Mouse (Mus musculus) gastrocnemius, postnatal 10 days (tissue): ENCODE measurements at regions not wholly inside any gene's neighbourhood (a gene's known extent, or its start where the extent isn't known, plus 50 kb on each side); places are given as distances from the start of the nearest gene placed in this dataset.

ENCODE experiments used
- DNase-seq: peaks from one replicate; pipeline ENCODE4 v3.0.0; 2021; ENCODE audit warnings: mixed read lengths

DNA sequence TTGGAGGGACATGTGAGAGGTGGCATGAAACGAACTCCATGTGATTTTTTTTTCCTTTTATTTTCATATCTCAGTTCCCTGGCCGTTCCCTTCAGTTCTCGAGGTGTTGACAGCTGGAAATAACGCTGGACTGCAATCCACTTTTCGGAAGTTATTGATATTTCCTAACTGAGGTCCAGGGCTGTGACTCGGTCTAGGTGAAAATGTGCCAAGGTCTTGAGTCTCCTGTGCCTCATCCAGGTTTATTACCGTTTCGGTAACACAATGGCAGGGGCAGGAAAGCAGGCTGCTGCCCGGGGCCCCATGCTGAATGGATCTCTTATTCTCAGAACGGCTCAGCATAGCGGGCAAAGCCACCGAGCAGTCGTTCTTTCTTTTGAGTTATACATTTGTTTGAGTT, 844.7 kb upstream of the Car8 start:
- DNase-seq, result no peak

DNA sequence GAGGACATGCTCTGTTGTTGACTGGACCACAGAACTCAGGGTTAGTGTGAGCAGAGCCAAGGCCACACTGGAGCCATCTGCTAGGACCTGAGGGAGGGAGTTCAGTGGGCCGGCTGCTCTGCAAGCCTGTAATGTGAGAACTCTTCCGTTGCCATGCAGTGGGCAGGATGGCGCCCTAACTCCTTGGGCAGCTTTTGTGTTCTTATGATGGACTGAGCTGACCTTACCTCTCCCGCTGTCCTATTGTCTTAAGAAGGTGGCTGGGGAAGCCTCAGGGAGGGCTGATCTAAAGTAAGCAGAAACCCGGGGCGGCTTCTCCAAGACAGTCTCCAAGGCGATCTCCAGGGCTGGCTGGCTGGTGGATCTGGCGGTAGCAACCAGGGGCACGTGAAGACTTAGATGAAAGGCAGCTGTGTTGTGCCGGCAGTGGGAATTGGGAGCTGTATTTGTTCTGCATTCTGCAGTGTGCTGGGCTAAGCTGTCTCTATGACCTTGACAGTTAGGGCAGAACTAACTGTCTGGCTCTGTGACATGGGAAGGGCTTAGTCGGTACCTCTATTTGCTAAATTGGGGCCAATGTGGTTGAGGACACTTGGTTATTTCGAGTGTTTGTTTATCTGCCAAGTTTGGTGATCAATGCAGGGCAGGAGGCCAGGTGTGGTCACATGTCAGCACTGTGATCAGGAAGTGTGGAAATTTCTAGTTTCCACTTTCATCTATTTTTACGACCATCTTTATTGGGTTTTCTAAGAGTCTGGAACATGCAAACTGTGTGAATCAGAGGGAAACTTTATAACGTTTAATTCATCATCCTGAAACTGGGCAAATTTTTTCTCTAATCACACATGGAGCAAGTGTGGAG, 843.1 kb upstream of the Car8 start:
- DNase-seq, result no peak

DNA sequence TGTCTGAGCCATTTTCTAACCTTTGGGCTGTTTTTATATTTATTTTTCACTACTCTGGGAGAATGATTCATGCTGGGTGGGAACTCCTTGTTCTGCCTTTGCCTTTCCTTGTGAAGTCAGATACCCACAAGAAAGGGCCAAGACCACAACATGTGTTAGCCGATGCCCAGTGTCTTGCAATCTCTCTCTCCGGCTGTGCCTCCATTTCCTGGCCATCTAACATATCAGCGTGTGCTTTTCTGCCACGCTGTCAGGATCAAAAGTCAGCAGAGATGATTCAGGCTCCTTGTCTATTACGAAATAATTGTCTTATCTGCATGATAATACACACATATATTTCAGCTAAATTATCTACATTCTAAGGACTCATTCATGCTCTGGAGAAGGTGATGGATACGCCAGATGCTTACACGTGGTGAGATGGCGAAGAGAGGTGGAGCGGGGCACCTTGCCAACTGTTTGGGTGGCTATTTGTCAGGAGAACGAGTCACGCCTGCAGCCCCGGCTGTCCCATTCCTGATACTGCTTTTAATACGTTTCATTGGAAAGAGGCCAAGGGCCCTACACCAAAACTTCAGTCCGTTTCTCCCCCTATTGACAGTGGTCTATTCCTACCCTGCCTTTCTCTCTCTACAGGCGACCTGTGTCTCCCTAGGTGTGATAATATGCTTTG, 842.1 kb upstream of the Car8 start:
- DNase-seq, result peak; percentile 34

DNA sequence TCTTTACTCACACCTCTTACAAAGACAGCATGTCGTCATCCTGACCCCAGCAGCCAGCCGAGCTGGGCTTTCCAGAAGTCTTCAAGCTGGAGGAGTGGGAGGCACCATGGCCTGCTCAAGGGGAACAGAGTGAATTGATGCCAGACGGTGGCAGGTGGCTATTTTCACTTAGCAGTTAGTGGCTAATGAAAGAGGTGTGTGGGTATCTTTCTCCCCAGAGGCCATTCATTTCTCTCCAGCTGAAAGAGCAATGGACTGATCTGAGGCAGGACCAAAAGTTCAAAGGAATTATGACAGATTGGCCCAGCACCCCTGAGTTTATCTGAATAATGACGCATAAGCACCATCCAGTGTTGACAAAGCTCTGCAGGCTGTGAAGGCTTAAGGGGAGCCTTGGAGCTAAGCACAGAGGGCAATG, 841.0 kb upstream of the Car8 start:
- no peak for DNase-seq

DNA sequence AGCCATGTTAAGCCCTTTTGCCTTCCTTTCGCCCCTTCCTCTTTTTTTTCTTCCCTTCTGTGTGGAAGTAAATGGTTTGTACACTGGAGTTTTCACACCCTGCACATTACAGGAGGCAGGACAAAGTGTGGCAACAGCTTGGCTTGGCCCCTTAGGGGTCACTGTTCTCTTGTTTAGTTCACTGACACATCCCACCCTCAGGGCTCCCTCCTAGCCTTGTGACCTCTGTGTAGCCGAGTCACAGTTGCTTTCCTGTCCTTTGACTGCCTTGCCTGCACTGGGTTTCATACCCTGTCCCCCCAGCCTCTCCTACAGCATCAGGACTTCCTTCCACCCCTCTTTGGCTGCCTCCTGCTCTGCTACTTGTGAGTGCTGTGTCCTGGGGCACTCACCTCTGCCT, 835.6 kb upstream of the Car8 start:
- DNase-seq, result no peak

DNA sequence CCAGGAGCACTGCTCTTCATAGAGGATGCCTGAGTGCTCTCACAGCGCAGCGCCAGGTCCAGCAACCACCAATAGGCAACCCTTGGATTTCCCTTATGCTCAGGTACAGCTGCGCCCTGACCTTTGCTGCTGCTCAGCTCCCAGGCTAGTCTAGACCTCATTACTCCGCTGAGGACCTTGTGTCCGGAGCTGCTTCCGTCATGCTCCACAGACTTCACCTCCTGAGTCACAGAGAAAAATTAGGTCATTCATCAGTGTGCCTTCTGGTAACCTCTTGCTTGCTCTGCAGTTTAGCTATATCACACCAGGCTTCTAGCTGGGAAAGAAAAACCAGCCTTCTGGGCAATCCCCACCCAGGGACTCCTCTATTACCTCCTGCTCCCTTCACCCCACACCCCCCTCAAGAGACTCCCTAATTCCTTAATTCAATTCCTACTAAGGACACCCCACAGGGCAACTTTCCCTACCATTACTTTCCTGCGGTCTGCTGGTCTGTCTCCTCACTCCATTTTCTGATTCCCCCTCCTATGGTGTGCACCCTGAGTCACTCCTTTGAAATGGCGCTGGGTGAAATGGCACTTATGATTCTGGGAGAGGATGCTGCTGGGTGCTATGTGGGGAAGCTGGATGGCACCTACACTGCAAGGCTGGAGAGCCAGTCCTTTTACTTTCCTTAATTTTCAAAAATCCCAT, 835.0 kb upstream of the Car8 start:
- no peak for DNase-seq

DNA sequence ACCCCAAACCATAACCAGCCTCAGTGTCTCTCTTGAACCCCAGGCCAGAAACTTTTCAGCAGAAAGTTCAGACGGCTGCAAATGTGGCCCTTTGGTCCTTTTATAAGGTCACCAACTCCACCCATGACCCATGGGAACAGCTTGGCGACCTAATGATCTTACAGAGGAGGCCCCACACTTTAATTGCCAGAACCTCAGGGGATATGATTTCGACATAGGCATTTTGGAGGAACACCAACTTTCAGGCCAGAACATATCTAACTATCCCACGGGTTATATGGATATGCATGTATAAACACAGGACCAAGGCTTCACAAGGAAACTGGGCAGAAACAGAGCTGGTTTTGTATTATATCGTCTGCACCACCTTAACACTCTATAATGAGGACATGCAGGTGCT, 833.5 kb upstream of the Car8 start:
- DNase-seq, result no peak

DNA sequence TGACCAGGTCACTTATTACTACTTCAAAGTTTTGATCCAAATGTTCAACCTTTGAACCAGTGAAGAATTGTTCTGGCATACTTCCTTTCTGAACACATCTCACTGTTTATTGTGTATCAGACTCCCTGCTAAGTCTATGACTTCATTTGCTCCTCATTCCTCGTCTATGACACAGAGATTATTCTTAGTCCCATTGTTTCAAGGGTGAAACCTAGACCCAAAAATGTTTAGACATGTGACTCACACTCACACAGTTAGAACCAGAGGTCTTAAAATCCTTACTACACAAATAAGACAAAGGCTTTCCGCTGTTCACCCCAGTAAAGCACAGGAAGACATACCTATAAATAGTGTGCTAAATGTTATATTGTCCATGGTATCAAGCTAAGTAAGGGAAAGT, 829.0 kb upstream of the Car8 start:
- no peak for DNase-seq

DNA sequence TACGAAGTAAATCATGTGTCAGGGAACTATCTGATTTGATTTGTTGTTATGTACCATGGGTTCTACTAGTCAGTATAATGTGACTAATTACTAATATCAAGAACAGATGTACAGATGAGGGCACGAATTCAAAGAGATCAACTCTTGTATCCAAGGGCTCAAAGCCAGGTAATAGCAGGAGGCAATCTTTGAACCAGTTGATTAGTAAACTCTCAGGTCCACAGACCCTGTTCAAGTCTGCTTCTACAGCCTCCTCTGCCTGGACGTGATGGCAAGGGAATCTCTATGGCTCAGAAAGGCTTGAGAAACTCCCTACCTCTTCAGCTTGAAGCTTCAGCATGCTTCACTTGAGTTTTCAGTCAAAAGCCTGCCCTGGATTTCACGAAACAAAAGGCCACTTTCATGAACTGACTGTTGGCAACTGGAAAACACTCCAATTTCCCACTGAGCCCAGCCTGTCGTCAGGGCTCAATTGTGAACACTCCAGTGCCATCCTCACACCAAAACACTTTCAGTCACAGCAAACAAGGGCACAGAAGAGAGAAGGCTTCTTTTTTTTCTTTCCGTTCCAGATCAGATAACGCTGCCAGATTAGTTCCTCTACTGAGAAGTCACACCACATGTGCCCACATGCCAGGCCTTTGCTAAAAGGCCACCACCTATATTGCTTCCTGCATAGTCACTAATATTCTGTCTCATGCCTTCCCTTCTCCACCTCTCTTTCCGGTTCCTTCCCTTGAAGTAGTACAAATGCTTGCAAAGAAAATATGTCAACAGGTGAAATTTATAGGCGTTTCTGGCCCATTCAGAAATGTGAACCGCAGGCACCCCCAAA, 827.4 kb upstream of the Car8 start:
- no peak for DNase-seq

DNA sequence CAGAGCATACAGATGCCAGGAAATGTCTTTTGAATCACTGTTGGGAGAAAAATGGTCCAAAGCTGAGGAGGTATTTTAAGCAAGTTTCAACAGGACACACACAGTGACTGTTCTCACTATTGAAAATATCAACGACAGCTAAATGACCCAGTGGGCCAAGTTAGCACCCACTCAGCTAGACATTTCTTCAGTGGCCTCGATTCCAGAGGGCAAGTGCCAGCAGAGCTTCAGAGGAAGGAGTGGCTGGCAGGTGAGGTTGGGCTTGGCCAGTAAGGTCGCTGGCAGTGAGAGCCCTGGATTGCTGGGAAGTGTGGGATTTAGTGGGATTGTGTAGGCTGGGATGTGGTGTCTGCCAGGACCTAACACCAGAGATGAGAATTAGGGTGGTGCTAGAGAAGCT, 823.1 kb upstream of the Car8 start:
- no peak for DNase-seq

DNA sequence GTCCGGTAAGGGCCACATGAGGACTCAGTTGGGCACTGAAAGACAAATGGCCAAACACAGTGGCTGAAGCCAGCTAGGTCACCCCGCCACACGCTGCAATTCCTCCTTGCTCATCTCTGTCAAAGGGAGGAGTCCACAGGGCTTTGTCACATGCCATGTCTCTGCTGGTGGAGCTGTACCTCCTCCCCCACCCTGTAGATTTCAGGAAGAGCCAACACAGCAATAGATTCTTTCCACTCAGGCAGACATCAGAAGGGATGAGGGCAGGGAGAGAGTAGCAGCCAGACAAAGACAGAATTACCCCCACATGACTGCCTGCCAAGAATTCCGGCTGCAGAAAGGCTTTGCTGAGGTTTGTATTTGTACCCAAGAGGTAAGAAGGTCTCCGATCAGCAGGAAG, 821.4 kb upstream of the Car8 start:
- DNase-seq, result no peak

DNA sequence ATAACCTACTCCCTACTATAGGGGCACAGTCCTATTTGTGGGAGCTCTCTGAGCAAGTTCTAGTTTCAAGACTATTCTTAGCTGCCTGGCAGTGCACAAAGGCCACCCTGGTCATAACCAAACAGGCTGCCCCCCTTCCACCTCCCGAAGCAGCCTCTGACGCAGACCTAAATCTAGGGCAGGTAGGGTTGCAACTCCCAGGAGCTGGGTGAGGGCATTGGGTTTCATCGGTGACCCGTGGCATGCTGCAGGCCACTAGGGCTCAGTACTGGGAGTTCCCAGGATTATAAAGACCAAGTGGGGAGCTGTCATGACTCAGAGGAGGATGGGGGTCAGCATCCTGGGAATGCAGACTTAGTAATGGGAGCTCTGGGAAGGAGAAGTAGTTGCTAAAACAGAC, 818.8 kb upstream of the Car8 start:
- DNase-seq, result peak; percentile 40

DNA sequence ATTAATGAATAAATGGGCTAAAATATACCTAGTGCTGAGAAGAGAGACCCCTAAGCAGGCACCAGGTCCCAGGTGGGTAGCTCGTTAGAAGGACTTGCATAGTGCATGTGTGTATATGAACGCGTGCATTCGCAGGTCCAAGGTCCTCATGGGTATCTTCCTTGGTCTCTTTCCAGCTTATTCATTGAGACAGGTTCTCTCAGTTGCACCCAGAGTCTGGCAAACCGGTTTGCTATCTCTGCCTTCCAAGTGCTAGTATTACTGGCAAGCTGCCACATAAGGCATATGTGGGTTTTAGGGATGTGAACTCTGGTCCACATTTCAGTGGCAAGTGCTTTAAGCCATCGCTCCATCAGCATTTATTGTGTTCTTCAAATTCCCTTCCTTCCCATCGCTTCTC, 818.3 kb upstream of the Car8 start:
- no peak for DNase-seq

DNA sequence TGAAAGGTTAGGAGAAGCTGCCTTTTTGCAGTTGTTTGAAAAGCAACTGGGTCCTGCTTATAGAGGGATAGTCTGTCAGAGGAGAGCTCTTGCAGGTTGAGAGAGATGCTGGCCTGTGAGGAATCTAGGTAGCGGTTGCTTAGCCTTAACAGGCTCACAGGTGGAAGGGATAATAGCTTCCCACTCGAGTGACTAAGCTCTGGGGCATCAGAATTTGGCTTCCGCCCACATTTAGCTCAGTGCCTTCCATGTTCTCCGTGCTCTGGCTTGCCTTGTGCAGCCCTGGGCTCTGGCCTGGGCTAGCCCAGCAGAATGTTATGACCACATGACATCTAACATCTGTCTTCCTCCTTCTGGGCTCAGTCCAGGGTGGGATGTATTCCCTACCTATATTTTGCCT, 817.0 kb upstream of the Car8 start:
- no peak for DNase-seq

DNA sequence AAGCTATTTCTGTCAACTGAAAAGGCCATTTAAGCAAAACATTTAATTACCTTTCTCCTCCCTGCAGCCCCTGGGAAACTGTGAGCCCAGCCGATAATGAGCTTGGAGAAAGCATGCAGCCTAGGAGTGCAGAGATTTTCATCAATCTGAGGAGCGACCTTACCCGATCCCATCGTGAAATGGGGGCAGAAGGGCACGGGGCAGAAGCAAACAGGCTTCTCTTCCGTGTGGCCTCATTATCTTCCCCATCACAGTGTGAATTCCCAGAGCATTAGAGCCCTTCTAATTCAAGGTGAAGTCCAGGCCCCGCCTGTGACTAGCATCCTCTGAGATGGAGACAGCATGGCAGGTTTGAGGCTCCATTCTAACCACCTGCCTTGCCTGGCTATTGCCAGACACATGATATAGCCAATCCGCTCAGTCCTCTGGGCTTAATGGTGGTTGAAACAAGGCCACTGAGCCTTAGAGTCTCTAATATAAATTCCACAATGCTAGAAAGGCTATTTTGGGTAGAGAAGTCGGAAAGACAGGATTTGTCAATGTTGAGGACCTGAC, 816.5 kb upstream of the Car8 start:
- DNase-seq, result no peak

DNA sequence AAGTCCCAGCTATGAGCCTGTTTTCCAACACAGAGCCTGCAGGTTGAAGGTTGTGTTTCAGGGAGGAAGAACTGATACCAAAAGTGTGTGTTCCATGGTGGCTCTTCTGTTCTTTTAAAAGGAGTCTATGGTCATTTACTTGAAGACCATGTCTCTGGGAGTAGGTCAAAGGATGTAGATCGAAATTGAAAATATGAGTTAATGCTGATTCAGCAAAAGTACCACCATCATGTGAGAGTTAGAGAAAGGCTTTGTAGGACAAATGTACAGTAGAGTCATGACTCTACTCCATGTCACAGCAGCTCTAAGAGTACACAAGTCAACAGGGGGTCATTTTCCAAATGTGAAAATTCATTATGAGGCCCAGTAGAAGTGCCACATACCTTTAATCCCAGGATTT, 810.0 kb upstream of the Car8 start:
- DNase-seq, result no peak

DNA sequence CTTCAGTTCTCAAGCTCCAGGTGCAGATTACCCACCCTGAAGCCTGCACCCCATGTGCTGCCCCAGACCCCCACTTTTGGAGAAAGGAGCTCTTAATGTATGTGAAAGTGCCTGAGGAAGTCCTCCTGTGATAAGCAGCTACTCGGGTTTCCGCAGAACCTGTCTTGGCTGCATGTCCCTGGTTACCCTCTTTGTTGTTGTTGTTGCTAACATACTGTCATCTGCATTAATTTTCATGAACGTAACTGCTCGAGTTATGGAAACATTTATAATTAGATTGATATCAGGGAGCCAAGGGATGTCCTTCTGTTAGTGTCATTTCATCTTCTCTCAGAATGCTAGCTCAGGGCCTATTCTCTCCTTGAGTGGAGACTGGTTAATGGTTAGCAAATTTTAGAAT, 808.3 kb upstream of the Car8 start:
- no peak for DNase-seq

DNA sequence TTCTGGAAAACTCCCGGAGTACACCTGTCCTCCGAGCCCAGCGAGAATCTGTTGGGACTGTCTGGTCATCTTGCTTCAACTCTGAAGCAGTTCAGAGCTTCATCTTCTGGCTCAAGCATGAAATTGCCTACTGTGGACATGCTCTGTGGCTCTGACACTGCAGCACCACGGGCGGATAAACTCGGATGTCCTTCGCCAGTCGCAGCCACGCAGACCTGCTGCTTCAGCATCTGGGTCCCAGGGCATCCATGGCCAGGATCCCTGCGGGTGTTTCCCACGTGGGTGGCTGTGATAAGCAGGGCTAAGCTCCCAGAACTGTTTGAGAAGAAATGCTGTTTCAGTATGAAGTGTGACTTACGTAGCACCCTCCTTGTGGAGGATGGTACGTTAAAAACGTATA, 807.6 kb upstream of the Car8 start:
- no peak for DNase-seq

DNA sequence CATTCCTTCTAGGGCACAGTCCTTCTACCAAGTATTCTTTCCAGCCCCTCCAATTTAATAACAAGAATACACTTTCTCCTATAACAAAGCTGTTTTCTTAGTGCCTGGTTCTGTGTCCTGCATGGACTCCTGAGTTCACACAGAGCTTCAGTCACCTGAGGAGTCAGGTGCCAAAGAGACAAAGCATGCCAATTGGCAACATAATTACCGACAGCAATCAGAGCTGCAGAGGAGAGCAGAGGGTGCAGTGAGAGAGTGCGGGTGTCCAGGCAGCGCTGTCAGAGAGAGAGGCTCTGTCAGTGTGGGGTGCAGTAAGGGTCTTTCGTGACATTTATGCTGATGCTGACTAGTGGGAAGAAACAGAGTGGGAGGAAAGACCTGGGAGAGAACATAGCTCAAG, 807.2 kb upstream of the Car8 start:
- no peak for DNase-seq

DNA sequence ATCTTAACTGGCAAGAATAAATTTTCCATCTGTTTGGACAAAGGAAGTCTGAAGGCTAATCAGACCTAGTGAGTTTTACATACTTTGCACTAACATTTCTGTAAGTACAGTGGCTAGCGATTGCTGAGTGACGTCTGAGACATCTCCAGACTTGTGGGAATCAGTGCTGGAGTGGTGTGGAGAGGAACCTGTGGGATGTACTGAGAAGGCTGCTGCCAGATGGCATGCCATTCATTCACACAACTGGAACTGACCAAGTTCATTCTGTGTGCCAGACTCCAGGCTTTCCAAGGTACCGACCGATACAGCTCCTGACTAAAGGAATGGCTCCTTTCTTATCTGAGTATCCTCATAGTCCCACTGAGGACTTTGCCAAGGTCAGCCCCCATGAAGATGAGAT, 797.2 kb upstream of the Car8 start:
- DNase-seq, result no peak

DNA sequence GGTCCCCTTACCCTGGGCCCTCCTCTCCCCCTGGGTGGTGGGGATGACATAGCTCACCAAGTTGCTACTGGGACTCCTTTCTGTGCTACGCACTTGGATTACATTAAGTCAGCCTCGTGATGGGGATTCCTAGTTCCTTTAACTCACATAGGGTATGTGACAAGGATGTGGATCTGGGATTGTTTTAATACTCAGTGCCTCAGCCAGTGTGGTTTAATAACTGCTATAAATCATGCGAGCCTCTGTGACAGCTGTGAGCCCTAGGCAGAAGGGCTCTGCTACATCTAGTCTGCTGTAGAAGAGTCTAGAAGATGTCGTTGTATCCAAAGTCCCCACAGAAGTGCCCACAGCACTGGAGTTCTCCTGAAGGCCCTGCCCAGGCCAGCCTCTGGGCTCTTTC, 796.5 kb upstream of the Car8 start:
- no peak for DNase-seq

DNA sequence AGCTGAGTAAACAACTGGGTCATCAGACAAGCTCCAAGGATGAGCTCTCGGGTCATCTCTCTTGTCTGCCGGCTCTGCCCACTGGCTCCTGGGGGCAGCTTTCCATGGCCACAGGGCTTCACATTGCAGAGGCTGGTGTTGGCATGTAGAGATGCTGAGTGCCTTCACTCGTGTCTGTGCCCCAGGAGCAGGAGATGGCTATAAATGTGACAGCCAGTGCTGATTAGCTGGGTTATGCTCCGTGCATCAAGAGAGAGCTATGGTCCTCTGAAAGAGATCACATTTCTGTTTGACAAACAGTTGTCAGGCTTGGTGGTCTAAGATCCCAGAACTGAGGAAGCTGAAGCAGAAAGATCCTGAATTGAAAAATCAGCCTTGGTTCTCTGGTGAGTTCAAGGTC, 795.4 kb upstream of the Car8 start:
- no peak for DNase-seq
